ENCODE assay signal across 8 mouse cellular contexts in genomic region chr12:80945996-80946355, GRCm38 (mm10). TPM values are rescaled to one million over a fixed set of nuclear protein-coding genes. Genes with fewer than 3 reads are reported as not detected.
A peak's percentile ranks its signal among the peaks of the same experiment; 100 is the strongest.
DNase-seq lines count a peak whose midpoint lies in the region; ATAC-seq lines count a peak whose summit lies in the region.

No protein-coding gene starts in this region.

- peaks cover 31% of the 10 kb centered on the region for H3K36me3 ChIP-seq in hindbrain, embryonic 12.5 days

- H3K9ac ChIP-seq in hindbrain, embryonic 12.5 days: peak overlapping the region; percentile 84

- peak overlapping the region; percentile 71 for H3K4me2 ChIP-seq in hindbrain, embryonic 12.5 days (replicated peaks)

- H3K9me3 ChIP-seq in hindbrain, embryonic 12.5 days (replicated peaks): no peaks in the 10 kb centered on the region

- peaks cover 8% of the 10 kb centered on the region for H3K4me1 ChIP-seq in hindbrain, embryonic 12.5 days

- peak; percentile 97 for ATAC-seq in hindbrain, embryonic 12.5 days (ENCODE audit: low FRiP score)

- peak overlapping the region; percentile 77 for H3K4me3 ChIP-seq in hindbrain, embryonic 12.5 days

- H3K27me3 ChIP-seq in hindbrain, embryonic 12.5 days: no peaks in the 10 kb centered on the region

- peak; percentile 98 for DNase-seq in Muller cell, postnatal 12 days (ENCODE audit: inconsistent ontology term)
- DNase-seq in cerebellum, adult 9-11 months: peak; percentile 95
- peak; percentile 86 to 95 for DNase-seq in frontal cortex, adult 2 months (ENCODE audit: extremely low spot score in 1 of 2, low spot score in 1 of 2)
- DNase-seq in layer of hippocampus, postnatal 25 days (ENCODE audit: extremely low spot score in 1 of 2, low spot score in 1 of 2): peak; percentile 85 to 94
- peak; percentile 96 for DNase-seq in lung, postnatal 25 days (ENCODE audit: low spot score)
- peak; percentile 97 for DNase-seq in retina, embryonic 14.5 days (ENCODE audit: low spot score)
- peak; percentile 97 for DNase-seq in thymus, postnatal 4 days

- peak overlapping the region; percentile 92 for H3K27ac ChIP-seq in hindbrain, embryonic 12.5 days

- under 1% methylated on average over 47 of the region's 47 CpGs for WGBS in hindbrain, embryonic 12.5 days

RNA-seq across cellular contexts. Expression of gene Srsf5, which starts 0.7 kb away (rescaled TPM):
- 781 and 888 TPM in 2 replicates for polyA plus RNA-seq in frontal cortex, adult 2 months (2012; rRNA removed)
- 587 and 684 TPM in 2 replicates for polyA plus RNA-seq in hindbrain, embryonic 12.5 days (2016; fragmentation: Nextera tagmentation; extraction: Ambion mirVana)
- total RNA-seq in layer of hippocampus, postnatal 25 days (2021): 100 to 1,000 TPM; 240 to 377 TPM

RNA-seq across cellular contexts. Expression of gene Slc10a1, which starts 22.5 kb away (rescaled TPM):
- not detected in 2 replicates for polyA plus RNA-seq in frontal cortex, adult 2 months (2012; rRNA removed)
- 0.45 and 0.65 TPM in 2 replicates for polyA plus RNA-seq in hindbrain, embryonic 12.5 days (2016; fragmentation: Nextera tagmentation; extraction: Ambion mirVana)
- total RNA-seq in layer of hippocampus, postnatal 25 days (2021): not detected

Comparison
In these comparisons a context has a peak if more than half of its experiments do, and no peak if none do; other contexts are left out.
1. Peak in every context shown above with its lines: DNase-seq, ATAC-seq, H3K4me3 ChIP-seq and H3K27ac ChIP-seq.